Mouse (Mus musculus): Measurements from ENCODE around the gene Gsk3b. TPM values are rescaled to one million over a fixed set of nuclear protein-coding genes. Genes with fewer than 3 reads are reported as not detected.
A peak's percentile ranks its signal among the peaks of the same experiment; 100 is the strongest.
"Not testable (repeated sequence)": the region's sequence is repeated elsewhere in the genome, so short reads cannot be mapped to it uniquely, and the experiment has no call there.

Gene Gsk3b
- total and polyA plus RNA-seq, 2 experiments from 2014 or later: 31.5 to 37.4 TPM

GRCm38 (mm10) chr16:38058836-38059235, 30.0 kb upstream of the Gsk3b start:
- no peaks in the 10 kb centered on the region for H3K27me3 ChIP-seq (ENCODE audit: control insufficient read depth, insufficient read depth, low read length)
- H3K4me1 ChIP-seq (ENCODE audit: control insufficient read depth, insufficient read depth): no peaks in the 10 kb centered on the region
- H3K9ac ChIP-seq (replicated peaks; ENCODE audit: low read depth, low read length): no peak overlapping the region
- no peak overlapping the region for H3K27ac ChIP-seq (ENCODE audit: low read depth)
- ATAC-seq (ENCODE audit: insufficient read depth, low read depth): no peak
- H3K9me3 ChIP-seq (replicated peaks; ENCODE audit: control insufficient read depth, low read length): no peaks in the 10 kb centered on the region
- DNase-seq (ENCODE audit: low spot score): no peak
- WGBS: 68% methylated on average over 3 of the region's 3 CpGs
- TF ChIP-seq CTCF (IDR thresholded peaks at IDR 0.05; ENCODE audit: low read depth) (no peak), EP300 (IDR thresholded peaks at IDR 0.05; ENCODE audit: low read depth) (no peak)
- H3K4me2 ChIP-seq (ENCODE audit: low read depth, low read length): no peak overlapping the region
- no peak overlapping the region for H3K4me3 ChIP-seq (ENCODE audit: low read depth, low read length)
- no peaks in the 10 kb centered on the region for H3K36me3 ChIP-seq (replicated peaks; ENCODE audit: control insufficient read depth, insufficient read depth, low read length)

DNA sequence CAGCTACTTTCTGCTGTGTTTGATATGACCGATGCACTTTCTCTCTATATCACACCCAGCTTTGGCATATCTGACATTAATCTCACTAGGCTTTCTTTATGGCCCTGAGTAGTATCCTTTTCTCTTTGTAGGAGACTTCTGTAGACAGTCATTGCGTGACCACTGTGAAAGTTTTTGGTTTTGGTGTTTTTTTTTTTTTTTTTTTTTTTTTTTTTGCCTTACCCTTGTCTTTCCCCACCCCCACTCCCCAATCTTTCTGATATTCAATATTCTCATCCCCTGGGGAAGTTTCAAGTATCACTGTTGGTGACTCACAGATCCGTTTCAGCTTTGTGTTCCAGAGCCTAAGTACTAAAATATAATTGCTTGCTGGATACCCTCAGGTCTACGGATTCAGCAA, 29.2 kb upstream of the Gsk3b start:
- 85% methylated on average over 4 of the region's 4 CpGs for WGBS

DNA sequence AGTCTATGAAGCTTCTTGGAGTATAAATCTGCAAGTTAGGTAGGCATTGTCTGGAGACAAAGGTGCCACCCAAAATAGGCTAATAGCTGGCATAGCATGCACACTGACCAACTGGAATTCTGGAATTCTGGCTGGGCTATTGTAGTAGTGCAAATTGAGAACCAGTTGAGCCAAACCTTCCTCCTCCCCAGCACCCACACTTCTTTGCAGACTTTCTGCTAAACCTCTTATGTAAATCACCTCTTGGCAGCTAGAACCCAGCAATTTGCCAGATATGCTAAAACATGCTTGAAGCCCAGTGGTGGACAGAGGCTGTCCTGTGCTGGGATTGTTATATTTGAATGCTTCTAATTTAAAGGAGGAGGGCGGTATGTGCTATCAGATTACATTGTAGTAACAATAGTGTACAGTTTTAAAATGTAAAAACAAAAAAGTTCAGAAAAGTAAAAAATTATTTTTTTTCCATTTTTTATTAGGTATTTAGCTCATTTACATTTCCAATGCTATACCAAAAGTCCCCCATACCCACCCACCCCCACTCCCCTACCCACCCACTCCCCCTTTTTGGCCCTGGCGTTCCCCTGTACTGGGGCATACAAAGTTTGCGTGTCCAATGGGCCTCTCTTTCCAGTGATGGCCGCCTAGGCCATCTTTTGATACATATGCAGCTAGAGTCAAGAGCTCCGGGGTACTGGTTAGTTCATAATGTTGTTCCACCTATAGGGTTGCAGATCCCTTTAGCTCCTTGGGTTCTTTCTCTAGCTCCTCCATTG, 14.8 kb upstream of the Gsk3b start:
- peaks cover 13% of the 10 kb centered on the region for H3K9me3 ChIP-seq (replicated peaks; ENCODE audit: control insufficient read depth, low read length)
- not testable (repeated sequence) for ATAC-seq (ENCODE audit: insufficient read depth, low read depth); H3K27me3 ChIP-seq (ENCODE audit: control insufficient read depth, insufficient read depth, low read length); DNase-seq (ENCODE audit: low spot score); H3K36me3 ChIP-seq (replicated peaks; ENCODE audit: control insufficient read depth, insufficient read depth, low read length); H3K27ac ChIP-seq (ENCODE audit: low read depth); H3K9ac ChIP-seq (replicated peaks; ENCODE audit: low read depth, low read length); H3K4me2 ChIP-seq (ENCODE audit: low read depth, low read length); H3K4me3 ChIP-seq (ENCODE audit: low read depth, low read length); H3K4me1 ChIP-seq (ENCODE audit: control insufficient read depth, insufficient read depth)
- 78% methylated on average over 1 of the region's 5 CpGs for WGBS

More for the DNA sequence above, 29.2 kb upstream of the Gsk3b start:
- H3K4me3 ChIP-seq (ENCODE audit: low read depth, low read length): no peak overlapping the region
- no peaks in the 10 kb centered on the region for H3K9me3 ChIP-seq (replicated peaks; ENCODE audit: control insufficient read depth, low read length)
- H3K4me1 ChIP-seq (ENCODE audit: control insufficient read depth, insufficient read depth): no peaks in the 10 kb centered on the region
- no peaks in the 10 kb centered on the region for H3K27me3 ChIP-seq (ENCODE audit: control insufficient read depth, insufficient read depth, low read length)
- no peak overlapping the region for H3K9ac ChIP-seq (replicated peaks; ENCODE audit: low read depth, low read length)
- H3K36me3 ChIP-seq (replicated peaks; ENCODE audit: control insufficient read depth, insufficient read depth, low read length): no peaks in the 10 kb centered on the region
- H3K27ac ChIP-seq (ENCODE audit: low read depth): no peak overlapping the region
- ATAC-seq (ENCODE audit: insufficient read depth, low read depth) (no peak), DNase-seq (ENCODE audit: low spot score) (no peak)
- no peak overlapping the region for H3K4me2 ChIP-seq (ENCODE audit: low read depth, low read length)
- no peak for TF ChIP-seq EP300 (IDR thresholded peaks at IDR 0.05; ENCODE audit: low read depth)
- no peak for TF ChIP-seq CTCF (IDR thresholded peaks at IDR 0.05; ENCODE audit: low read depth)

DNA sequence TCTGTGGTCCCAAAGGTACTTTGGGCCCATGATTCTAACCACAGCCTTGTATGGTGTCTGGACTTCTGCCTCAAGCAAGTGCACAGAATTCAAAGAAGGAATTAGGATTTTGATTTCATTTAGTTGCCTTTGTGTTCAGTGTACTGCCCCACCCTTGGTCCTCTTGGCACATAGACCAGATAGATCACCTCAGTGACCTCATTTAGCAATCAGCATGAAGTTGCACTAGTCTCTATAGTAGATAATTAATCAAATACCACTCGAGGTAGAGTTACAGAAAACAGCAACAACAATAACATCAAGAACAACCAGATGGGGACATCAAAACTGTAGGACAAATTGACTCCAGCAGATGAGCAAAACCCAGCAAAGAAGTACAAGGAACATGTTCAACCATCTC, 8.6 kb upstream of the Gsk3b start:
- TF ChIP-seq CTCF (IDR thresholded peaks at IDR 0.05; ENCODE audit: low read depth) (no peak), EP300 (IDR thresholded peaks at IDR 0.05; ENCODE audit: low read depth) (no peak)
- Histone ChIP-seq H3K27ac (ENCODE audit: low read depth) (no peak overlapping the region), H3K27me3 (ENCODE audit: control insufficient read depth, insufficient read depth, low read length) (no peaks in the 10 kb centered on the region), H3K4me2 (ENCODE audit: low read depth, low read length) (no peak overlapping the region), H3K9me3 (replicated peaks; ENCODE audit: control insufficient read depth, low read length) (no peaks in the 10 kb centered on the region), H3K4me3 (ENCODE audit: low read depth, low read length) (no peak overlapping the region), H3K36me3 (replicated peaks; ENCODE audit: control insufficient read depth, insufficient read depth, low read length) (no peaks in the 10 kb centered on the region), H3K4me1 (ENCODE audit: control insufficient read depth, insufficient read depth) (no peaks in the 10 kb centered on the region), H3K9ac (replicated peaks; ENCODE audit: low read depth, low read length) (no peak overlapping the region)
- DNase-seq (ENCODE audit: low spot score): no peak
- 50% methylated on average over 1 of the region's 1 CpGs for WGBS
- no peak for ATAC-seq (ENCODE audit: insufficient read depth, low read depth)

DNA sequence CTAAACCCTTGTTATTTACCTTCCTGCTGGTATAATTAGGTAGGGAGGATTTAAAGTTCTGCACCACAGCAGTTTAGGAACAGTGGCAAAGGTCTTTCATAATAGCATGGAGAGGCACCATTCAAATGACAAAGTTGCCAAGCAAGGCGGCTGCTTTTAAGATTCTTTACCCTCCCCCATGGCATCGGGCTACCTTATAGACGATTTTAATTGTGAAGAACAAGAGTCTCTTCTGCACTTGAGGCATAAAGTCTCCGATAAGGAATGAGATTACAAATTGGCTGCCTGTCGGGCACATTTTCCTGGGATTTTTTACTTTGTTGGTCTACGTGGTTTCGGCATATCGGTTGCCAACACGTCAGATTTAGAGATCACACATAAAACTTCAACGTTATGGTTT, 1.6 kb upstream of the Gsk3b start:
- Histone ChIP-seq H3K27me3 (ENCODE audit: control insufficient read depth, insufficient read depth, low read length) (no peaks in the 10 kb centered on the region), H3K4me2 (ENCODE audit: low read depth, low read length) (peak overlapping the region; percentile 73), H3K4me1 (ENCODE audit: control insufficient read depth, insufficient read depth) (peaks cover 12% of the 10 kb centered on the region; the same call in 1 of the 2 replicates), H3K4me3 (ENCODE audit: low read depth, low read length) (peak overlapping the region; percentile 78), H3K27ac (ENCODE audit: low read depth) (peak overlapping the region; percentile 98), H3K9me3 (replicated peaks; ENCODE audit: control insufficient read depth, low read length) (no peaks in the 10 kb centered on the region), H3K9ac (replicated peaks; ENCODE audit: low read depth, low read length) (0 out of 2 replicates have a peak overlapping the region, but pooled peaks have one; percentile 17), H3K36me3 (replicated peaks; ENCODE audit: control insufficient read depth, insufficient read depth, low read length) (no peaks in the 10 kb centered on the region)
- DNase-seq (ENCODE audit: low spot score): no peak
- no peak for ATAC-seq (ENCODE audit: insufficient read depth, low read depth)
- 41% methylated on average over 10 of the region's 10 CpGs for WGBS
- TF ChIP-seq EP300 (IDR thresholded peaks at IDR 0.05; ENCODE audit: low read depth) (no peak), CTCF (IDR thresholded peaks at IDR 0.05; ENCODE audit: low read depth) (no peak)

Data from heart, postnatal 0 days (tissue).